Mouse (Mus musculus): ENCODE measurements at regions not wholly inside any gene's neighbourhood (a gene's known extent, or its start where the extent isn't known, plus 50 kb on each side); places are given as distances from the start of the nearest gene placed in this dataset.

DNA sequence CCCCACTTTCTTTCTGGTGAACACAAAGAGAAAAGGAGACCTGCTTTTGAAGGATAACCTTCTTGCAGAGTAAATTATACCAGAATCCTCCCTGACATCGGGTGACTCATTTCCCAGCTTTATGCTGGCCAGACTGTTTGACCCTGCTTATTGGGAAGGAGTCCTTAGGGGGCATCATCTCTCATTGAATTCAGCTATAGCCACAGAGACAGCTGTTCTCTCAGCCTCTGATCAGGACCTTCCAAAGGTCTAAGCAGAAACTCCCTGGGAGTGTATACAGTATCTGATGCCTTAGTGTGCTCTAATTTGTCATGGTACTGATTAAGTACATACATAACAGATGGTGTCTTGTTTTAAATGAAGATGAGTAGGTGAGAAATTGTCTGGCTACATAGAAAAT lies 922.5 kb upstream of the Acvr2a start:
- no peak for DNase-seq
- 12% methylated on average over 1 of the region's 1 CpGs for WGBS
- Histone ChIP-seq H3K4me3 (replicated peaks; ENCODE audit: insufficient read depth, low read depth, low read length) (no peak overlapping the region), H3K27me3 (ENCODE audit: control insufficient read depth, insufficient read depth, low read length) (no peaks in the 10 kb centered on the region), H3K4me1 (ENCODE audit: control insufficient read depth, insufficient read depth, low read length) (no peaks in the 10 kb centered on the region), H3K27ac (ENCODE audit: insufficient read depth, low read length) (no peak overlapping the region)
- TF ChIP-seq POLR2A (IDR thresholded peaks at IDR 0.05; ENCODE audit: borderline replicate concordance, insufficient read depth, low read length) (no peak), CTCF (IDR thresholded peaks at IDR 0.05; ENCODE audit: borderline replicate concordance, insufficient read depth, low read depth, low read length) (no peak)

DNA sequence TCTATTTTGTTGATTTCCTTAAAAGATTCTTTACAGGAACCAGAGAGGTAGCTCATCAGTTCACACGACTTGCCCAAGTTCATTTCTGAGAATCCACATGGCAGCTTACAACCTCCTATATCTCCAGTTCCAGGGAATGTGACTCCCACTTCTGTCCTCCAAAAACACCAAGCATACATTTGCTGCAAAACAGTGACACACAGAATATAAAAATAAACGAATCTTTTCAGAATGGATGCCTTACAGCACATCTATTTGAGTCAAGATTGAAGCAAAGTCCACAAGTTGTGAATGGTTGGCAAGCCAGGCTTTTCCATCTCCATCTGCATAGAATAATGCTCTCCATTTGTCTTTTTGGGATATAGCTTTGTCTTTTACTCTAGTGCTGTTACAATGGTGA lies 921.0 kb upstream of the Acvr2a start:
- no peaks in the 10 kb centered on the region for H3K4me1 ChIP-seq (ENCODE audit: control insufficient read depth, insufficient read depth, low read length)
- no peak for DNase-seq
- H3K27me3 ChIP-seq (ENCODE audit: control insufficient read depth, insufficient read depth, low read length) = no peaks in the 10 kb centered on the region
- TF ChIP-seq CTCF (IDR thresholded peaks at IDR 0.05; ENCODE audit: borderline replicate concordance, insufficient read depth, low read depth, low read length) = no peak
- TF ChIP-seq POLR2A (IDR thresholded peaks at IDR 0.05; ENCODE audit: borderline replicate concordance, insufficient read depth, low read length) = no peak
- no peak overlapping the region for H3K4me3 ChIP-seq (replicated peaks; ENCODE audit: insufficient read depth, low read depth, low read length)
- H3K27ac ChIP-seq (ENCODE audit: insufficient read depth, low read length) = no peak overlapping the region
- 86% methylated on average over 2 of the region's 2 CpGs for WGBS

DNA sequence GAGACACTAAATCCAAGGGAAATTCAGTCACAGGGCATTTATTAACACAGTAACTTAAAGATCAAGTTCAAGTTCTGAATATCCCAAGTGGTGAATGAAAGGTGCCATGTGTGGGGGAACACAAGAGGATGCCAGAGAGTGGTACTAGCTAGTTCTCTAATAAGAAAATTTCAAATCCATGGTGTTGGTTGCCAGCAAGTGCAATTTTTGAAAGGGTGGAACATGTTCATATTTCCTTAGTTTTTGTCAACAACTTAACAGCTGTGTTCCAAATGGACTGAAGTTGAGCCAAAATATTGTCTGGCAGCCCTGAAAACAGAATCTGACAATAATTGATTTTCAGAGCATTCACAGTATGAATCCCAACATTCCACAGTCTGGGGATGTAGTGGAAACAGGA lies 919.1 kb upstream of the Acvr2a start:
- Histone ChIP-seq H3K4me3 (replicated peaks; ENCODE audit: insufficient read depth, low read depth, low read length) (no peak overlapping the region), H3K4me1 (ENCODE audit: control insufficient read depth, insufficient read depth, low read length) (no peaks in the 10 kb centered on the region), H3K27ac (ENCODE audit: insufficient read depth, low read length) (no peak overlapping the region), H3K27me3 (ENCODE audit: control insufficient read depth, insufficient read depth, low read length) (no peaks in the 10 kb centered on the region)
- no peak for TF ChIP-seq CTCF (IDR thresholded peaks at IDR 0.05; ENCODE audit: borderline replicate concordance, insufficient read depth, low read depth, low read length)
- TF ChIP-seq POLR2A (IDR thresholded peaks at IDR 0.05; ENCODE audit: borderline replicate concordance, insufficient read depth, low read length) = no peak
- no peak for DNase-seq

DNA sequence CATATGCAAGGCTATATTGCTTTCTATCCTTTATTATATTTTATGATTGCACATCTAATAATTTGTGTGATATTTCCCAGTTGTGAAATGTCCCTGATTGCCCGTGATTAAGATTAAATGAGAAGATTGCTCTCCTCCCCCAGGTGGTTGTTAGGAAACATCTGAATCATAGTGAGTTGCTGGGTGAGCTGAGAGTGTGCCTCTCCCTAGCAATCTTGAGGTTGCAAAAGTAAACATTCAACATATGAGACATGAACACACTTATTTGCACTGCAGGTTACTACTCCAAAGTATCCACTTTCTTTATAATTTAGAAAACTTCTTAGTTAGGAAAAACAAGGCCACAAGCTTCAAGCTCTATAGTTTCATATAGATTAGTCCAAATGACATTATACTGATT lies 899.6 kb upstream of the Acvr2a start:
- DNase-seq = no peak
- Histone ChIP-seq H3K4me3 (replicated peaks; ENCODE audit: insufficient read depth, low read depth, low read length) (no peak overlapping the region), H3K27ac (ENCODE audit: insufficient read depth, low read length) (no peak overlapping the region), H3K4me1 (ENCODE audit: control insufficient read depth, insufficient read depth, low read length) (no peaks in the 10 kb centered on the region), H3K27me3 (ENCODE audit: control insufficient read depth, insufficient read depth, low read length) (no peaks in the 10 kb centered on the region)
- WGBS = 85% methylated on average over 1 of the region's 1 CpGs
- TF ChIP-seq CTCF (IDR thresholded peaks at IDR 0.05; ENCODE audit: borderline replicate concordance, insufficient read depth, low read depth, low read length) (no peak), POLR2A (IDR thresholded peaks at IDR 0.05; ENCODE audit: borderline replicate concordance, insufficient read depth, low read length) (no peak)

DNA sequence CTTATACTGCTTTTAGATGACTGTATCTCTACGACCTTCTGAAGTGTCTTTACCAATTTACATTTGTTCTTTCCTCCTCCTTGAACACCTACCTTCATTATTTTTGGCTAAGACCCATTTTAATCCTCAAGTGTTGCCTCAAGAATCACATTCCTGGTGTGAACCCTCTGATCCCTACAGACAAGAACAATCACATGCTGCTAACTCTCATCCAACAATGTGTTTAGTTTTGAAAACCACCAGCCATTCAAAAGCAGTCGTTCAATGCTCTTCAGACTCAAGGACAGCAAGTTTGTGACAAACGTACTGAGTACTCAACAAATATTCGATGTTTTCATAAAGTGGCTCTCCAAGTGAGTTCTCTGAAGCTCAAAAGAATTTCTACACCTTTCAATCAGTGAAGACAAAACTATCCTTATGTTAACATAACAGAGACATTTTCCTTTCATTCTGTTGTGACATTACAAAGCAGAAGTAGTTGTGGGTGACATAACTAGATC lies 898.9 kb upstream of the Acvr2a start:
- DNase-seq = no peak
- 77% methylated on average over 4 of the region's 4 CpGs for WGBS
- H3K4me3 ChIP-seq (replicated peaks; ENCODE audit: insufficient read depth, low read depth, low read length) = no peak overlapping the region
- H3K27ac ChIP-seq (ENCODE audit: insufficient read depth, low read length) = no peak overlapping the region
- H3K4me1 ChIP-seq (ENCODE audit: control insufficient read depth, insufficient read depth, low read length) = no peaks in the 10 kb centered on the region
- no peaks in the 10 kb centered on the region for H3K27me3 ChIP-seq (ENCODE audit: control insufficient read depth, insufficient read depth, low read length)
- TF ChIP-seq POLR2A (IDR thresholded peaks at IDR 0.05; ENCODE audit: borderline replicate concordance, insufficient read depth, low read length) (no peak), CTCF (IDR thresholded peaks at IDR 0.05; ENCODE audit: borderline replicate concordance, insufficient read depth, low read depth, low read length) (no peak)

DNA sequence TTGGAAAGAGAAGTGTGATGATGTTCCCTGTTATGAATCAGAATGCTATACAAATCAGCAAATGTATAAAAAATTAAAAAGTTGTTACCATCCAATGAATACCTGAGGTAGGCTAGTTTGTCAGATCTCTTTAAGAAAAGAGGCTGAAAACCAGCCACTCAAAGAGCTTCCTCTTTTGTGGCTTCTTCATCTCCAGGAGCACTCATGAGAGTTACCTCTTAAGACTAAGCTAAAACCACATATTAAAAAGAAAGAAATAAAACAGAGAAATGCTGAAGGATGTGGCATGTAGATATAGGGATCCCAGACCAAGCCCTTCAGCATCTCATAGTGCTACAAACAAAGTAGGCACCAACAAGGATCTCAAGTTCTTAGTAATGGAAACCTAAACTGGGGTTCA lies 890.9 kb upstream of the Acvr2a start:
- Histone ChIP-seq H3K4me3 (replicated peaks; ENCODE audit: insufficient read depth, low read depth, low read length) (no peak overlapping the region), H3K27ac (ENCODE audit: insufficient read depth, low read length) (no peak overlapping the region), H3K27me3 (ENCODE audit: control insufficient read depth, insufficient read depth, low read length) (no peaks in the 10 kb centered on the region), H3K4me1 (ENCODE audit: control insufficient read depth, insufficient read depth, low read length) (no peaks in the 10 kb centered on the region)
- TF ChIP-seq POLR2A (IDR thresholded peaks at IDR 0.05; ENCODE audit: borderline replicate concordance, insufficient read depth, low read length) (no peak), CTCF (IDR thresholded peaks at IDR 0.05; ENCODE audit: borderline replicate concordance, insufficient read depth, low read depth, low read length) (no peak)
- no peak for DNase-seq

DNA sequence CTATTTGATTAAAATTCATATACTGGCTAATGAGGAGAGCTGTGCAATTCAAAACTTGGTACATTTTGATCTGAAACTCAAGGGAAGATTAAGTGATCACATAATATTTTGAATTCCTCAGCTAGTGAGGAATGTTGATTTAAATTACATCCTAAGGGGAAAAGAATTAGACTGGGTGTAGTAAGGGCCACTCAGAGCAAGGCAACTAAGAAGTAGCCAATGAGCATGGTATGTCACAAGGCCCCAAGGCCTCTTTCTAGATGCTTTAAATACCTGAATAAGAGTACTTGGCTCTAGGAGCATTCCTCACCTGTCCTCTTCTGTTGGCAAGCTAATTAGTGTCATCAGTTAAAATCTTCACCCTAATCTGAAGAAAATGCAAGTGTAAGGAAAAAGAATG lies 887.3 kb upstream of the Acvr2a start:
- no peaks in the 10 kb centered on the region for H3K4me1 ChIP-seq (ENCODE audit: control insufficient read depth, insufficient read depth, low read length)
- no peak overlapping the region for H3K27ac ChIP-seq (ENCODE audit: insufficient read depth, low read length)
- no peak for DNase-seq
- no peak for TF ChIP-seq POLR2A (IDR thresholded peaks at IDR 0.05; ENCODE audit: borderline replicate concordance, insufficient read depth, low read length)
- H3K4me3 ChIP-seq (replicated peaks; ENCODE audit: insufficient read depth, low read depth, low read length) = no peak overlapping the region
- H3K27me3 ChIP-seq (ENCODE audit: control insufficient read depth, insufficient read depth, low read length) = no peaks in the 10 kb centered on the region

DNA sequence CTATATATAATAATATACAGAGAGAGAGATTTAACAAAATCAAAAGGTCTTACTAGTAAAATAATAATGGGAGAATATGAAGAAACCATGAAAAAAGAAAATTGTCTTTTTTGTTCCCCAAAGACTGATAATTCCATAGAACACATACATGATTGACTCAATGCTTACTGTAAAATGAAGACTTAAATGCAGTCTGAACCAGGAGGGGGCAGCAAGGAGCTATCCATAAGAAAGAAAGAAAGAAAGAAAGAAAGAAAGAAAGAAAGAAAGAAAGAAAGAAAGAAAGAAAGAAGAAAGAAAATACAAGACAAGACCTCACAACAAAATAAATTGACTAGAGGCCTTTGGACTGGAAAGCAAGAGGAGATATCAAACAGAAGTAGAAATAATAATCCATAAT lies 868.8 kb upstream of the Acvr2a start:
- TF ChIP-seq CTCF (IDR thresholded peaks at IDR 0.05; ENCODE audit: borderline replicate concordance, insufficient read depth, low read depth, low read length) (no peak), POLR2A (IDR thresholded peaks at IDR 0.05; ENCODE audit: borderline replicate concordance, insufficient read depth, low read length) (no peak)
- Histone ChIP-seq H3K27ac (ENCODE audit: insufficient read depth, low read length) (no peak overlapping the region), H3K4me1 (ENCODE audit: control insufficient read depth, insufficient read depth, low read length) (no peaks in the 10 kb centered on the region), H3K27me3 (ENCODE audit: control insufficient read depth, insufficient read depth, low read length) (no peaks in the 10 kb centered on the region), H3K4me3 (replicated peaks; ENCODE audit: insufficient read depth, low read depth, low read length) (no peak overlapping the region)
- no peak for DNase-seq

DNA sequence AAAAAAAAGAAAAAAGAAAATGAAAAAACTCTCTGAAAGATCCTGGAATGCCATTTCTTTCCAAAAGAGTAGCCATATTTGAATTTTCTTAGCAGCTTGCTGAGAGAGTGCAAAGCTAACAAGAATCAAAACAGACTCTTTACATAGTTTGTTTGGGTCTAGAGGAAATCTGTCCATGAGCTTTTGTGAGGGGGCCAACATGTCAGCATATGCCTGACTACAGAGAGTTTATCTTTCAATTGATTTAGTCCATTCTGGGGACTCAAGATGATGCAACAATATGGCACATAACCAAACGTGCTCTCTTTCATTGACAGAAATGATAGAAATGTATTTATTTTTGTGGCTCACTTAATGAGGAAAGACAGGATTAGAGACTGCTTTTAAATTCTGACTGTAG lies 822.8 kb upstream of the Acvr2a start:
- no peak for DNase-seq
- Histone ChIP-seq H3K4me1 (ENCODE audit: control insufficient read depth, insufficient read depth, low read length) (no peaks in the 10 kb centered on the region), H3K27me3 (ENCODE audit: control insufficient read depth, insufficient read depth, low read length) (no peaks in the 10 kb centered on the region), H3K27ac (ENCODE audit: insufficient read depth, low read length) (no peak overlapping the region), H3K4me3 (replicated peaks; ENCODE audit: insufficient read depth, low read depth, low read length) (no peak overlapping the region)
- 76% methylated on average over 1 of the region's 1 CpGs for WGBS
- TF ChIP-seq POLR2A (IDR thresholded peaks at IDR 0.05; ENCODE audit: borderline replicate concordance, insufficient read depth, low read length) = no peak
- TF ChIP-seq CTCF (IDR thresholded peaks at IDR 0.05; ENCODE audit: borderline replicate concordance, insufficient read depth, low read depth, low read length) = no peak

Measured in cerebellum, adult 2 months (tissue).